Mouse (Mus musculus) limb, embryonic 15.5 days (tissue): ENCODE measurements at regions not wholly inside any gene's neighbourhood (a gene's known extent, or its start where the extent isn't known, plus 50 kb on each side); places are given as distances from the start of the nearest gene placed in this dataset.
A peak's percentile ranks its signal among the peaks of the same experiment; 100 is the strongest.

Experiments used
- ATAC-seq: fragments of 200-750 bp; cut with Nextera tagmentation; 2 replicates; pipeline ENCODE4 v1.8.0; 2017; ENCODE audit warnings: low read depth, moderate TSS enrichment; ENCODE audit not compliant: insufficient number of reproducible peaks, low FRiP score, low TSS enrichment
- H3K27ac ChIP-seq: fragments of 300-500 bp; sonication (generic); 2 replicates; pipeline ENCODE4 v1.5.1; 2015; ENCODE audit warnings: moderate library complexity, mild to moderate bottlenecking, inconsistent platforms
- H3K27me3 ChIP-seq: fragments of 300-500 bp; sonication (generic); 2 replicates; pipeline ENCODE4 v1.6.1; 2015; ENCODE audit warnings: inconsistent platforms
- H3K36me3 ChIP-seq: fragments of 300-500 bp; sonication (generic); 2 replicates; pipeline ENCODE4 v1.6.1; 2015; ENCODE audit warnings: inconsistent platforms
- H3K4me1 ChIP-seq: fragments of 300-500 bp; sonication (generic); 2 replicates; pipeline ENCODE4 v1.6.1; 2015; ENCODE audit warnings: inconsistent platforms
- H3K4me2 ChIP-seq: fragments of 300-500 bp; sonication (generic); 2 replicates; pipeline ENCODE4 v1.6.1; 2015; ENCODE audit warnings: mild to moderate bottlenecking, inconsistent platforms
- H3K4me3 ChIP-seq: fragments of 300-500 bp; sonication (generic); 2 replicates; pipeline ENCODE4 v1.5.1; 2015; ENCODE audit warnings: mild to moderate bottlenecking, inconsistent platforms
- H3K9ac ChIP-seq: fragments of 300-500 bp; sonication (generic); 2 replicates; pipeline ENCODE4 v1.6.1; 2015; ENCODE audit warnings: inconsistent platforms
- H3K9me3 ChIP-seq: fragments of 300-500 bp; sonication (generic); 2 replicates; pipeline ENCODE4 v1.6.1; 2016; ENCODE audit warnings: inconsistent platforms
- WGBS: fragments of 180-500 bp; shearing (Covaris S2); methylation state at CpG from one replicate; pipeline ENCODE4 v1.1.7; 2015; 5-methylcytosine and 5-hydroxymethylcytosine counted together

- H3K9me3 ChIP-seq, result no peaks in the 10 kb centered on the region
- peaks cover 19% of the 10 kb centered on the region; the same call in 1 of the 2 replicates for H3K4me1 ChIP-seq
- no peak overlapping the region for H3K27ac ChIP-seq
- H3K9ac ChIP-seq, result no peak overlapping the region
- no peak overlapping the region for H3K4me2 ChIP-seq
- WGBS, result 76% methylated on average over 6 of the region's 6 CpGs
- H3K27me3 ChIP-seq, result 0 out of 2 replicates have a peak, but pooled peaks cover 6% of the 10 kb centered on the region
- no peak overlapping the region for H3K4me3 ChIP-seq
- no peaks in the 10 kb centered on the region for H3K36me3 ChIP-seq
- ATAC-seq, result no peak
These were observed 147.2 kb downstream of the Dact1 start for GRCm38 (mm10) chr12:71456900-71457299.

GRCm38 (mm10) chr12:71458559-71459176 lies 149.0 kb downstream of the Dact1 start:
- peak overlapping the region; percentile 55 for H3K27ac ChIP-seq
- no peak overlapping the region for H3K9ac ChIP-seq
- H3K4me3 ChIP-seq, result no peak overlapping the region
- H3K4me1 ChIP-seq, result peaks cover 19% of the 10 kb centered on the region; the same call in 1 of the 2 replicates
- ATAC-seq, result peak; percentile 91
- H3K9me3 ChIP-seq, result no peaks in the 10 kb centered on the region
- WGBS, result 36% methylated on average over 12 of the region's 12 CpGs
- peak overlapping the region; percentile 29; the same call in 1 of the 2 replicates for H3K4me2 ChIP-seq
- H3K27me3 ChIP-seq, result 0 out of 2 replicates have a peak, but pooled peaks cover 9% of the 10 kb centered on the region
- H3K36me3 ChIP-seq, result no peaks in the 10 kb centered on the region

GRCm38 (mm10) chr12:71460643-71461042 lies 151.0 kb downstream of the Dact1 start:
- no peak for ATAC-seq
- Histone ChIP-seq H3K4me1 (peaks cover 19% of the 10 kb centered on the region; the same call in 1 of the 2 replicates), H3K36me3 (no peaks in the 10 kb centered on the region), H3K27ac (no peak overlapping the region), H3K4me3 (no peak overlapping the region), H3K9me3 (no peaks in the 10 kb centered on the region), H3K4me2 (no peak overlapping the region), H3K27me3 (0 out of 2 replicates have a peak, but pooled peaks cover 9% of the 10 kb centered on the region), H3K9ac (no peak overlapping the region)
- WGBS, result 70% methylated on average over 6 of the region's 6 CpGs

GRCm38 (mm10) chr12:71467820-71468219 lies 158.1 kb downstream of the Dact1 start:
- Histone ChIP-seq H3K27me3 (no peaks in the 10 kb centered on the region), H3K4me3 (no peak overlapping the region), H3K9me3 (no peaks in the 10 kb centered on the region), H3K4me2 (no peak overlapping the region), H3K36me3 (no peaks in the 10 kb centered on the region), H3K9ac (no peak overlapping the region), H3K27ac (no peak overlapping the region), H3K4me1 (peaks cover 5% of the 10 kb centered on the region; the same call in 1 of the 2 replicates)
- 76% methylated on average over 7 of the region's 7 CpGs for WGBS
- no peak for ATAC-seq

- Histone ChIP-seq H3K36me3 (no peaks in the 10 kb centered on the region), H3K9ac (no peak overlapping the region), H3K27ac (0 out of 2 replicates have a peak overlapping the region, but pooled peaks have one; percentile 27), H3K4me3 (no peak overlapping the region), H3K9me3 (no peaks in the 10 kb centered on the region), H3K4me1 (peaks cover 5% of the 10 kb centered on the region; the same call in 1 of the 2 replicates), H3K4me2 (no peak overlapping the region), H3K27me3 (no peaks in the 10 kb centered on the region)
- WGBS, result 56% methylated on average over 6 of the region's 6 CpGs
- no peak for ATAC-seq
These were observed 158.6 kb downstream of the Dact1 start for GRCm38 (mm10) chr12:71468324-71468723.

- 53% methylated on average over 13 of the region's 13 CpGs for WGBS
- Histone ChIP-seq H3K36me3 (no peaks in the 10 kb centered on the region), H3K27ac (no peak overlapping the region), H3K4me1 (peaks cover 10% of the 10 kb centered on the region), H3K27me3 (no peaks in the 10 kb centered on the region), H3K4me2 (no peak overlapping the region), H3K4me3 (no peak overlapping the region), H3K9ac (no peak overlapping the region), H3K9me3 (no peaks in the 10 kb centered on the region)
- ATAC-seq, result no peak
These were observed 161.5 kb downstream of the Dact1 start for GRCm38 (mm10) chr12:71470983-71471715.

GRCm38 (mm10) chr12:71471720-71472119 lies 162.0 kb downstream of the Dact1 start:
- WGBS, result 76% methylated on average over 4 of the region's 4 CpGs

GRCm38 (mm10) chr12:71476238-71476637 lies 166.6 kb downstream of the Dact1 start:
- no peak overlapping the region for H3K27ac ChIP-seq

More at GRCm38 (mm10) chr12:71471720-71472119, 162.0 kb downstream of the Dact1 start:
- Histone ChIP-seq H3K27ac (no peak overlapping the region), H3K27me3 (no peaks in the 10 kb centered on the region), H3K4me2 (no peak overlapping the region), H3K36me3 (no peaks in the 10 kb centered on the region), H3K4me3 (no peak overlapping the region), H3K9me3 (no peaks in the 10 kb centered on the region), H3K9ac (no peak overlapping the region), H3K4me1 (peaks cover 10% of the 10 kb centered on the region)
- ATAC-seq, result no peak

GRCm38 (mm10) chr12:71477691-71478090 lies 168.0 kb downstream of the Dact1 start:
- no peaks in the 10 kb centered on the region for H3K9me3 ChIP-seq
- H3K9ac ChIP-seq, result no peak overlapping the region
- H3K4me1 ChIP-seq, result peaks cover 19% of the 10 kb centered on the region
- no peak overlapping the region for H3K4me3 ChIP-seq
- ATAC-seq, result no peak
- WGBS, result 45% methylated on average over 5 of the region's 5 CpGs
- H3K36me3 ChIP-seq, result no peaks in the 10 kb centered on the region
- H3K27ac ChIP-seq, result no peak overlapping the region
- H3K27me3 ChIP-seq, result no peaks in the 10 kb centered on the region
- no peak overlapping the region for H3K4me2 ChIP-seq

More at GRCm38 (mm10) chr12:71476238-71476637, 166.6 kb downstream of the Dact1 start:
- ATAC-seq, result no peak
- WGBS, result 70% methylated on average over 4 of the region's 4 CpGs
- Histone ChIP-seq H3K4me2 (no peak overlapping the region), H3K9me3 (no peaks in the 10 kb centered on the region), H3K36me3 (no peaks in the 10 kb centered on the region), H3K4me1 (peaks cover 12% of the 10 kb centered on the region), H3K27me3 (no peaks in the 10 kb centered on the region), H3K9ac (no peak overlapping the region), H3K4me3 (no peak overlapping the region)

- Histone ChIP-seq H3K36me3 (no peaks in the 10 kb centered on the region), H3K27ac (no peak overlapping the region), H3K4me1 (peaks cover 18% of the 10 kb centered on the region), H3K4me3 (no peak overlapping the region), H3K4me2 (no peak overlapping the region), H3K9ac (no peak overlapping the region), H3K9me3 (no peaks in the 10 kb centered on the region), H3K27me3 (no peaks in the 10 kb centered on the region)
- ATAC-seq, result no peak
- WGBS, result 46% methylated on average over 6 of the region's 6 CpGs
These were observed 171.7 kb downstream of the Dact1 start for GRCm38 (mm10) chr12:71481371-71481770.

GRCm38 (mm10) chr12:71481899-71482593 lies 172.4 kb downstream of the Dact1 start:
- H3K9me3 ChIP-seq, result no peaks in the 10 kb centered on the region
- H3K27me3 ChIP-seq, result no peaks in the 10 kb centered on the region
- WGBS, result 19% methylated on average over 9 of the region's 9 CpGs
- no peak overlapping the region for H3K4me3 ChIP-seq
- no peak overlapping the region; the same call in 1 of the 2 replicates for H3K27ac ChIP-seq
- no peak for ATAC-seq
- H3K4me2 ChIP-seq, result no peak overlapping the region
- no peak overlapping the region for H3K9ac ChIP-seq
- H3K36me3 ChIP-seq, result no peaks in the 10 kb centered on the region
- H3K4me1 ChIP-seq, result peaks cover 18% of the 10 kb centered on the region

- peaks cover 18% of the 10 kb centered on the region for H3K4me1 ChIP-seq
- H3K9me3 ChIP-seq, result no peaks in the 10 kb centered on the region
- no peak overlapping the region for H3K4me2 ChIP-seq
- H3K36me3 ChIP-seq, result no peaks in the 10 kb centered on the region
- H3K4me3 ChIP-seq, result no peak overlapping the region
- no peak overlapping the region for H3K27ac ChIP-seq
- 33% methylated on average over 2 of the region's 2 CpGs for WGBS
- ATAC-seq, result no peak
- H3K9ac ChIP-seq, result no peak overlapping the region
- H3K27me3 ChIP-seq, result no peaks in the 10 kb centered on the region
These were observed 172.9 kb downstream of the Dact1 start for GRCm38 (mm10) chr12:71482619-71483018.
